ENCODE assay signal across 7 mouse cellular contexts in the genomic region with DNA sequence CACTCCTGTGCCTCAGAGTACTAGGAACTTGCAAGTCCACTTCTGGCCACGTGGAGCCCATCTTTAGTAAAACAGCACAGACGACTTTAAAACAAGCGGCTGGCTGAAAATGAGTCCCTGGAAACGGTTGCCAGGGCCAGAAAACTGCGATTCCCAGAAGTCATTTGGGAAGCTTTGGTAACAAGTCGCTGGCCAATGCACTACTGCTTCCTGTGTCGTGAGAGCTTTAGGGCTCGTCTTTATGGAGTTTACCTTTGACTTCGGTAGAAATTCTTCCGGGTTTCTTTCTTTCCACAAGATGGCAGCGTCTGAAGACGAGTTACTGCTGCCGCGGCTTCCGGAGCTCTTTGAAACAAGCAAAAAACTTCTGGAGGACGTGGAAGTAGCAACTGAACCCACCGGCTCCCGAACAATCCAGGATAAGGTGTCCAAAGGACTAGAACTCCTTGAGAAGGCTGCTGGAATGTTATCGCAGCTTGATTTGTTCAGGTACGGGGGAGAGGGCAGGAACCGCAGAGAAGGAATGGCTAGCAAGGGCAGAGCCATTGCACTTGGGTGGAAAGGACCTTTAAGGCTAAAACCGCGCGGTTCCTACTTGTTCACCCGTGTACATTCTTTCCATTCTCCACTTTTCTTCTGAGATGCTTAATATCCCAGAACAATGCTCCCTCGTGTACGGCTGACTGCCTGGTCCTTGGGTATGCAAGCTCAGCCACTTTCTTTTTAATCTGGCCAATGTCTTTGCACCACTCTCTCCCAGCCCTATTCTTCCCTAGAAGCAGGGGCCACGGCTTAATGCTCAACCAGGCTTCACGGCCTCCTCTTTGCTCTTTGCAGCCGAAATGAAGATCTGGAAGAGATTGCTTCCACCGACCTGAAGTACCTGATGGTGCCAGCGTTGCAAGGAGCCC. TPM values are rescaled to one million over a fixed set of nuclear protein-coding genes. Genes with fewer than 3 reads are reported as not detected.
DNase-seq lines count a peak whose midpoint lies in the region; ATAC-seq lines count a peak whose summit lies in the region.

A gene (plus strand): TSS at position 224 of the 911 bp plus-strand sequence.

- no peaks in the 10 kb centered on the region for H3K36me3 ChIP-seq in intestine, embryonic 15.5 days
- H3K36me3 ChIP-seq in midbrain, embryonic 10.5 days, result peaks cover 20% of the 10 kb centered on the region; the same call in 1 of the 2 replicates

- intact Hi-C loops in gastrocnemius, postnatal 36 days (cut with DNase I), result no loop called here
- intact Hi-C loops in left cerebral cortex, postnatal 25 days (cut with DNase I), result loop anchor here (1.0 kb wide), 1 partner anchor 245 kb away; no protein-coding TSS in a partner anchor

- ATAC-seq in intestine, embryonic 15.5 days, result peak; percentile 98

- 20% methylated on average over 32 of the region's 32 CpGs for WGBS in intestine, embryonic 15.5 days
- WGBS in midbrain, embryonic 10.5 days, result 22% methylated on average over 32 of the region's 32 CpGs

- peak within 1 kb of the TSS; percentile 41 for H3K9ac ChIP-seq in intestine, embryonic 15.5 days

- H3K4me1 ChIP-seq in intestine, embryonic 15.5 days (replicated peaks), result no peaks in the 10 kb centered on the region
- H3K4me1 ChIP-seq in midbrain, embryonic 10.5 days, result peaks cover 11% of the 10 kb centered on the region; the same call in 1 of the 2 replicates

- H3K4me2 ChIP-seq in intestine, embryonic 15.5 days (replicated peaks), result peak within 1 kb of the TSS; percentile 56

- H3K27me3 ChIP-seq in intestine, embryonic 15.5 days (replicated peaks), result no peaks in the 10 kb centered on the region
- H3K27me3 ChIP-seq in midbrain, embryonic 10.5 days (ENCODE audit: low read depth, poor library complexity, severe bottlenecking), result peaks cover 88% of the 10 kb centered on the region

- DNase-seq in adrenal gland, adult 2 months, result peak; percentile 87
- DNase-seq in embryo, embryonic 11.5 days (ENCODE audit: low read depth, low spot score), result peak; percentile 72
- DNase-seq in gastrocnemius, postnatal 36 days, result peak; percentile 51 to 64
- peak; percentile 74 to 94 for DNase-seq in left cerebral cortex, postnatal 25 days (ENCODE audit: low spot score in 2 of 2)
- peak; percentile 81 for DNase-seq in midbrain, embryonic 10.5 days (ENCODE audit: low spot score)
- peak; percentile 62 for DNase-seq in right cerebral cortex, postnatal 4 days

- H3K9me3 ChIP-seq in intestine, embryonic 15.5 days, result no peaks in the 10 kb centered on the region
- no peaks in the 10 kb centered on the region for H3K9me3 ChIP-seq in midbrain, embryonic 10.5 days (replicated peaks)

- peak within 1 kb of the TSS; percentile 49 for H3K4me3 ChIP-seq in intestine, embryonic 15.5 days (replicated peaks)
- peak within 1 kb of the TSS; percentile 65 for H3K4me3 ChIP-seq in midbrain, embryonic 10.5 days

- H3K27ac ChIP-seq in intestine, embryonic 15.5 days, result no peak within 1 kb of the TSS
- H3K27ac ChIP-seq in midbrain, embryonic 10.5 days (replicated peaks), result peak within 1 kb of the TSS; percentile 80

RNA-seq across cellular contexts. Expression of the gene that starts here (rescaled TPM):
- total RNA-seq in adrenal gland, adult 2 months (2021), result 10 to 100 TPM; 60.0 to 69.0 TPM
- polyA plus RNA-seq in adrenal gland, adult 2 months (2012; rRNA removed), result 5.7 and 6.7 TPM in 2 replicates
- total RNA-seq in gastrocnemius, postnatal 36 days (2021), result 10 to 100 TPM; 29.8 to 37.4 TPM
- 36.8 and 37.1 TPM in 2 replicates for polyA plus RNA-seq in intestine, embryonic 15.5 days (2015; fragmentation: Nextera tagmentation; extraction: Ambion mirVana)
- total RNA-seq in left cerebral cortex, postnatal 25 days (2021), result 10 to 100 TPM; 33.3 to 34.9 TPM
- polyA plus RNA-seq in midbrain, embryonic 10.5 days (2016; fragmentation: Nextera tagmentation; extraction: Ambion mirVana), result 40.4 and 40.9 TPM in 2 replicates
